Mouse (Mus musculus): ENCODE measurements around the gene Dip2c. TPM values are rescaled to one million over a fixed set of nuclear protein-coding genes. Genes with fewer than 3 reads are reported as not detected.

The Dip2c gene
- polyA plus RNA-seq, 1 experiment from 2014 or later = 8.6 TPM

DNA sequence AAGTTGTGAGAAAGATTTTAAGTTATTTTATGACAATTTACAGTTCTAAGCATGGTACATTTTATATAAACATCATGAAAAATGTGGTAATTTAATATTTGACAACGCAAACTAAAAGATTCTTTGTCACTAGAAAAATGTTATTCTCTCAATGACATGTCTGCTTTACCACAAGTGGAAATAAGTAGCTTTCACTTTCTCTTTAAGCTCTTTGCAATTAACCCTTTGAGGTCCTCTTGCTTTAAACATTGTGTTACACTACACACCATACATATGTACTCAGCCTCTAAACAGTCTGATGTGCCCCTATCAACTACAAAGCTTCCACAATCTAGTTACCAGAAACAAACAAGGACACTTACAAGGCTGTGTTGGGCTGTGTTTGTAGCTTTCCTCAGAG lies 153.6 kb downstream of the Dip2c start:
- Histone ChIP-seq H3K27ac (ENCODE audit: low read depth) (no peak overlapping the region), H3K4me2 (no peak overlapping the region), H3K4me1 (ENCODE audit: insufficient read depth) (no peaks in the 10 kb centered on the region), H3K9me3 (ENCODE audit: low read depth, low read length) (no peaks in the 10 kb centered on the region), H3K27me3 (ENCODE audit: insufficient read depth, low read length) (no peaks in the 10 kb centered on the region), H3K9ac (no peak overlapping the region), H3K4me3 (ENCODE audit: low read depth, low read length) (no peak overlapping the region), H3K36me3 (ENCODE audit: insufficient read depth) (no peaks in the 10 kb centered on the region)
- no peak for TF ChIP-seq CTCF (IDR thresholded peaks at IDR 0.05; ENCODE audit: low read depth)
- ATAC-seq (ENCODE audit: insufficient read depth) (no peak), DNase-seq (no peak)
- WGBS = 56% methylated on average over 1 of the region's 1 CpGs

GRCm38 (mm10) chr13:9430724-9431123 lies 154.4 kb downstream of the Dip2c start:
- Histone ChIP-seq H3K9ac (no peak overlapping the region), H3K4me2 (no peak overlapping the region), H3K9me3 (ENCODE audit: low read depth, low read length) (no peaks in the 10 kb centered on the region), H3K4me3 (ENCODE audit: low read depth, low read length) (no peak overlapping the region), H3K27ac (ENCODE audit: low read depth) (no peak overlapping the region), H3K27me3 (ENCODE audit: insufficient read depth, low read length) (no peaks in the 10 kb centered on the region), H3K4me1 (ENCODE audit: insufficient read depth) (no peaks in the 10 kb centered on the region), H3K36me3 (ENCODE audit: insufficient read depth) (no peaks in the 10 kb centered on the region)
- ATAC-seq (ENCODE audit: insufficient read depth) (no peak), DNase-seq (no peak)
- WGBS = 90% methylated on average over 2 of the region's 2 CpGs
- TF ChIP-seq CTCF (IDR thresholded peaks at IDR 0.05; ENCODE audit: low read depth) = no peak

DNA sequence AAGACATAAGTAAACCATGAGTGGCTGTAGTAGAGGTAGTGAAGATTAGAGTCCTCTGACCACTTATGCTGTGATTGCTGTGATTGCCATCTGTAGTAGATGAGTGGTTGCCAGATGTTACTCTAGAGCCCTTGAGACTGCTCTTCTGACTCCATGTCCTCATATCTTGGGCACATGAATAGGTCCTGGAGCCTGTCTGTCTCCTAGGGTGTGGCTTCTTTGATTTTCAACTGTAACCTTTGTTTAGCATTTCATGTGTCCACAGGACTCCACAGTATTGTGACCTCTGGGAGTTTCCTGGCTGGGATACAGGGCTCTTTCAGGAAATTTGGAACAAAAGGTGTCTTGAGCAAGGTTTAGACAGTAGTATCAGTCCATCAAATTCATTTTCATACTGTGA lies 155.1 kb downstream of the Dip2c start:
- H3K36me3 ChIP-seq (ENCODE audit: insufficient read depth) = no peaks in the 10 kb centered on the region
- H3K27ac ChIP-seq (ENCODE audit: low read depth) = no peak overlapping the region
- H3K4me1 ChIP-seq (ENCODE audit: insufficient read depth) = no peaks in the 10 kb centered on the region
- TF ChIP-seq CTCF (IDR thresholded peaks at IDR 0.05; ENCODE audit: low read depth) = no peak
- no peaks in the 10 kb centered on the region for H3K9me3 ChIP-seq (ENCODE audit: low read depth, low read length)
- H3K27me3 ChIP-seq (ENCODE audit: insufficient read depth, low read length) = no peaks in the 10 kb centered on the region
- no peak overlapping the region for H3K4me3 ChIP-seq (ENCODE audit: low read depth, low read length)
- no peak for ATAC-seq (ENCODE audit: insufficient read depth)
- no peak overlapping the region for H3K4me2 ChIP-seq
- DNase-seq = no peak
- no peak overlapping the region for H3K9ac ChIP-seq

- H3K27me3 ChIP-seq (ENCODE audit: insufficient read depth, low read length) = no peaks in the 10 kb centered on the region
- ATAC-seq (ENCODE audit: insufficient read depth) (no peak), DNase-seq (no peak)
- H3K4me2 ChIP-seq = no peak overlapping the region
- no peak overlapping the region for H3K9ac ChIP-seq
- no peaks in the 10 kb centered on the region for H3K9me3 ChIP-seq (ENCODE audit: low read depth, low read length)
- no peak for TF ChIP-seq CTCF (IDR thresholded peaks at IDR 0.05; ENCODE audit: low read depth)
- no peaks in the 10 kb centered on the region for H3K36me3 ChIP-seq (ENCODE audit: insufficient read depth)
- no peak overlapping the region for H3K4me3 ChIP-seq (ENCODE audit: low read depth, low read length)
- H3K4me1 ChIP-seq (ENCODE audit: insufficient read depth) = no peaks in the 10 kb centered on the region
- H3K27ac ChIP-seq (ENCODE audit: low read depth) = no peak overlapping the region
- 79% methylated on average over 4 of the region's 4 CpGs for WGBS
These were observed 166.7 kb downstream of the Dip2c start for GRCm38 (mm10) chr13:9443066-9443465.

DNA sequence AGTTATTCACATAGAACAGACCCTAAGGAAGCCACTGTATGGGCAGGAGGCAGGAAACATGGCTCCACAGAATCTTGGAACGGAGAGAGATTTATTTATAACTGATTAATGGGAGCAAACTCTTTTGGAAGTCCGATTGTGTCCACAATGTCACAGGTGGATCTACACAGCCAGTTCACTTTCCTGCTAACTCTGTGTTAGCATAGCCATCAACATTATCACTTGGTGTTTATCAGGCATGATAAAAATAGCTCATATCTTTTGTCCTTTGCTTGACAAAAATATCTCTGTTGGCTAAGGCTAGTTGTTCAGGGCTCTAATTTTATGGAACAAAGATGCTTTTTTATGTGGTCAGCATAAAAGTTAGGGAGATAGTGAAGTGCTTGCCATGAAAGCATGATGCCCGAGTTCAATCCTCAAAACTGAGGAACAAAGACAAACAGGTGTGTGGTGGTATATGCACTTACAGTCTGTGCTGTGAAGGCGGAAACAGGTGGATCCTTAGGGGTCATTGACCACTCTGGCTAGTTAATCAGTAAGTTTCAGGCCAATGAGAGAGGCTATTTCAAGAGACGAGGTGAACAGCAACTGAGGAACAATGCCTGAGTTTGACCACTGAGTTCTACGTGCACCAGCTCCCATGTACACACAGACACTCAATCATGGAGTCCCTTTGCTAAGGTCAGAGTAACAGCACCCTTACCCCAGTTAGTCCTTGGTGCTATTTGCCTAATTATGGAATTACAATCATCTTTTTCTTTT lies 169.4 kb downstream of the Dip2c start:
- no peak overlapping the region for H3K9ac ChIP-seq
- H3K36me3 ChIP-seq (ENCODE audit: insufficient read depth) = no peaks in the 10 kb centered on the region
- WGBS = 60% methylated on average over 6 of the region's 6 CpGs
- no peak overlapping the region for H3K4me3 ChIP-seq (ENCODE audit: low read depth, low read length)
- no peaks in the 10 kb centered on the region for H3K27me3 ChIP-seq (ENCODE audit: insufficient read depth, low read length)
- no peak overlapping the region for H3K27ac ChIP-seq (ENCODE audit: low read depth)
- H3K4me2 ChIP-seq = no peak overlapping the region
- no peaks in the 10 kb centered on the region for H3K9me3 ChIP-seq (ENCODE audit: low read depth, low read length)
- ATAC-seq (ENCODE audit: insufficient read depth) (no peak), DNase-seq (no peak)
- TF ChIP-seq CTCF (IDR thresholded peaks at IDR 0.05; ENCODE audit: low read depth) = no peak
- H3K4me1 ChIP-seq (ENCODE audit: insufficient read depth) = no peaks in the 10 kb centered on the region

DNA sequence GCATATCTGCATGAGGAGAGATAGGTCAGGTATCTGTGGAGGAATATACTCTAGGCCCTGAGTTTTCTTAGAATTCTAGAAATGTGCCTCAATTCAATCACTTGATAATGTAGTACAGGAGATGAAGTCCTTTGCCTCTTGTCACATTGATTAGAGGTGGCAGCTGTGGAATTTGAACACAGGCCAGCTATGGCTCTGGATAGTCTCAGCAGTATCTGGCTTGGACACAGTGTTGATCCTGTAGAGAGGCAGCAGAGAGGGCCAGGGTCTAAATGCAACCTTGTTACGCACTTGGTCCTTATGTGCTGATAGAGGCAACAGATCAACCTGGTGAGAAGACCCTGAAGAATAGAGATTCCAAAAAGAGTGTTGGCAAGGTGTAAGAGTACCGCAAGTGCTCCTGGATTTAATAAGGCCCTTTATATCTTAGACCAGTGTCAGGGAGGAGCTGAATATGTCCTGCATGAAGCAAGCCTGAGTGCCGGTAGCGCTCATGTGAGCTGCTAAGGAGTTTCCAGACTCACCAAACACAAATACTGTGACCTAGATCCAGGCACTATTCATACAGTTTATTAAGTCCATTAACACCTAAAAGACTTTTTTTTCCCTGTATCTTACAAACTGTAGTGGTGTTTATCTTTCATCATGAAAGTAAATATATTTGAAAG lies 170.3 kb downstream of the Dip2c start:
- Histone ChIP-seq H3K4me1 (ENCODE audit: insufficient read depth) (no peaks in the 10 kb centered on the region), H3K4me3 (ENCODE audit: low read depth, low read length) (no peak overlapping the region), H3K36me3 (ENCODE audit: insufficient read depth) (no peaks in the 10 kb centered on the region), H3K27ac (ENCODE audit: low read depth) (no peak overlapping the region), H3K27me3 (ENCODE audit: insufficient read depth, low read length) (no peaks in the 10 kb centered on the region), H3K9me3 (ENCODE audit: low read depth, low read length) (no peaks in the 10 kb centered on the region), H3K9ac (no peak overlapping the region), H3K4me2 (no peak overlapping the region)
- TF ChIP-seq CTCF (IDR thresholded peaks at IDR 0.05; ENCODE audit: low read depth) = no peak
- no peak for ATAC-seq (ENCODE audit: insufficient read depth)
- WGBS = 88% methylated on average over 4 of the region's 4 CpGs
- DNase-seq = no peak

- ATAC-seq (ENCODE audit: insufficient read depth) = no peak
- Histone ChIP-seq H3K27ac (ENCODE audit: low read depth) (no peak overlapping the region), H3K4me2 (no peak overlapping the region), H3K36me3 (ENCODE audit: insufficient read depth) (no peaks in the 10 kb centered on the region), H3K27me3 (ENCODE audit: insufficient read depth, low read length) (no peaks in the 10 kb centered on the region), H3K9ac (no peak overlapping the region), H3K4me3 (ENCODE audit: low read depth, low read length) (no peak overlapping the region), H3K4me1 (ENCODE audit: insufficient read depth) (no peaks in the 10 kb centered on the region), H3K9me3 (ENCODE audit: low read depth, low read length) (no peaks in the 10 kb centered on the region)
- DNase-seq = no peak
- no peak for TF ChIP-seq CTCF (IDR thresholded peaks at IDR 0.05; ENCODE audit: low read depth)
- WGBS = 64% methylated on average over 3 of the region's 3 CpGs
These were observed 173.9 kb downstream of the Dip2c start for GRCm38 (mm10) chr13:9450276-9450675.

Data from lung, embryonic 14.5 days (tissue).